20 mouse cellular contexts compared by ENCODE assay signal in genomic region chr10:40851138-40851537, GRCm38 (mm10). TPM values are rescaled to one million over a fixed set of nuclear protein-coding genes. Genes with fewer than 3 reads are reported as not detected.
DNase-seq lines count a peak whose midpoint lies in the region; ATAC-seq and TF ChIP-seq lines count a peak whose summit lies in the region.
"Had no signal": no experiment of that assay in that cellular context is flagged by ENCODE, and none has a peak within 500 bp of the region (broad histone marks: within the 10 kb centered on the region; RNA-seq: fewer than 3 reads in every experiment).

No protein-coding gene starts in this region.

- ATAC-seq in midbrain, embryonic 13.5 days = no peak
- no peak for ATAC-seq in activated CD4-positive, CD25-positive, alpha-beta regulatory T cell, adult 4 months
- ATAC-seq: forebrain, embryonic 14.5 days; forebrain, embryonic 16.5 days had no signal

- H3K79me2 ChIP-seq in MEL (ENCODE audit: control insufficient read depth, insufficient read depth, low read length, poor library complexity) = no peaks in the 10 kb centered on the region

- TF ChIP-seq POLR2A in MEL (IDR thresholded peaks at IDR 0.05; ENCODE audit: control insufficient read depth in 1 of 2, insufficient read depth in 1 of 2, low read depth in 1 of 2, low read length in 2 of 2, poor library complexity in 1 of 2) = no peak

- no peaks in the 10 kb centered on the region for H3K27me3 ChIP-seq in MEL (ENCODE audit: control insufficient read depth in 1 of 2, insufficient read depth in 2 of 2, low read length in 2 of 2)
- no peaks in the 10 kb centered on the region for H3K27me3 ChIP-seq in midbrain, embryonic 13.5 days
- H3K27me3 ChIP-seq: embryonic facial prominence, embryonic 12.5 days; forebrain, embryonic 12.5 days had no signal

- peak overlapping the region; percentile 74 for H3K27ac ChIP-seq in layer of hippocampus, adult 2 months
- H3K27ac ChIP-seq in MEL (ENCODE audit: control insufficient read depth, low read depth, low read length) = no peak overlapping the region
- H3K27ac ChIP-seq in midbrain, embryonic 13.5 days = no peak overlapping the region
- H3K27ac ChIP-seq: embryonic facial prominence, embryonic 10.5 days; embryonic facial prominence, embryonic 12.5 days; forebrain, embryonic 10.5 days; forebrain, embryonic 12.5 days had no signal

- no peak for TF ChIP-seq CTCF in layer of hippocampus, adult 2 months (conservative IDR thresholded peaks at IDR 0.05)
- no peak for TF ChIP-seq CTCF in MEL (IDR thresholded peaks at IDR 0.05 in 2 of 3, conservative IDR thresholded peaks at IDR 0.05 in 1 of 3; ENCODE audit: control insufficient read depth in 1 of 3, insufficient read depth in 1 of 3, low read depth in 2 of 3, low read length in 3 of 3, poor library complexity in 1 of 3, severe bottlenecking in 1 of 3)

- DNase-seq in layer of hippocampus, adult 2 months (ENCODE audit: low spot score in 2 of 2) = no peak
- DNase-seq in layer of hippocampus, adult 11-12 months (ENCODE audit: low spot score) = no peak
- peak; percentile 9 for DNase-seq in MEL (ENCODE audit: low read depth, low spot score)
- DNase-seq: adrenal gland, adult 8-10 months; adrenal gland, postnatal 14 days; adrenal gland, postnatal 36 days; cerebellum, adult 11-12 months; cerebellum, adult 2 months; cerebellum, adult 9-10 months; cerebellum, postnatal 10 days; cerebellum, postnatal 25 days had no signal

- no peak overlapping the region for H3K9ac ChIP-seq in MEL (ENCODE audit: control insufficient read depth, low read depth, low read length, poor library complexity, severe bottlenecking)
- no peak overlapping the region for H3K9ac ChIP-seq in midbrain, embryonic 13.5 days (replicated peaks)
- H3K9ac ChIP-seq: embryonic facial prominence, embryonic 12.5 days; forebrain, embryonic 12.5 days had no signal

- no peak for TF ChIP-seq RAD21 in MEL (IDR thresholded peaks at IDR 0.05; ENCODE audit: low read depth, low read length)

- no peaks in the 10 kb centered on the region for H3K9me3 ChIP-seq in MEL (replicated peaks; ENCODE audit: insufficient read depth, low read length)
- no peaks in the 10 kb centered on the region for H3K9me3 ChIP-seq in midbrain, embryonic 13.5 days
- H3K9me3 ChIP-seq: embryonic facial prominence, embryonic 10.5 days; embryonic facial prominence, embryonic 12.5 days; forebrain, embryonic 10.5 days; forebrain, embryonic 12.5 days had no signal

- H3K4me1 ChIP-seq in MEL (ENCODE audit: control insufficient read depth in 1 of 2, insufficient read depth in 2 of 2, low read length in 2 of 2) = peaks cover 3 to 8% of the 10 kb centered on the region in 2 experiments
- H3K4me1 ChIP-seq in midbrain, embryonic 13.5 days (replicated peaks) = 0 out of 2 replicates have a peak, but pooled peaks cover 2% of the 10 kb centered on the region
- H3K4me1 ChIP-seq: embryonic facial prominence, embryonic 10.5 days; embryonic facial prominence, embryonic 12.5 days; forebrain, embryonic 10.5 days; forebrain, embryonic 12.5 days had no signal

- H3K4me3 ChIP-seq in layer of hippocampus, adult 2 months = no peak overlapping the region
- no peak overlapping the region for H3K4me3 ChIP-seq in MEL (ENCODE audit: control insufficient read depth in 1 of 2, insufficient read depth in 1 of 2, low read depth in 2 of 2, low read length in 2 of 2)
- H3K4me3 ChIP-seq in midbrain, embryonic 13.5 days (replicated peaks) = no peak overlapping the region
- H3K4me3 ChIP-seq: embryonic facial prominence, embryonic 10.5 days; embryonic facial prominence, embryonic 12.5 days; erythroblast, embryonic 14.5 days; forebrain, embryonic 10.5 days; forebrain, embryonic 12.5 days had no signal

- peaks cover 9 to 16% of the 10 kb centered on the region in 2 experiments for H3K36me3 ChIP-seq in MEL (ENCODE audit: control insufficient read depth in 1 of 2, insufficient read depth in 2 of 2, low read length in 2 of 2)
- H3K36me3 ChIP-seq in midbrain, embryonic 13.5 days = peaks cover 21% of the 10 kb centered on the region

- no peak for TF ChIP-seq EP300 in MEL (IDR thresholded peaks at IDR 0.05; ENCODE audit: low read depth in 1 of 2, low read length in 2 of 2)

- no peak overlapping the region for H3K4me2 ChIP-seq in midbrain, embryonic 13.5 days (replicated peaks)
- H3K4me2 ChIP-seq: embryonic facial prominence, embryonic 12.5 days; forebrain, embryonic 12.5 days had no signal

TF ChIP-seq in MEL, 35 proteins besides CTCF, POLR2A, EP300 and RAD21:
- TF ChIP-seq NELFE (IDR thresholded peaks at IDR 0.05; ENCODE audit: low read depth, low read length) = no peak
- no peak for TF ChIP-seq TCF12 (IDR thresholded peaks at IDR 0.05; ENCODE audit: low read depth, low read length)
- TF ChIP-seq MAZ (IDR thresholded peaks at IDR 0.05; ENCODE audit: low read depth, low read length) = no peak
- TF ChIP-seq MXI1 (IDR thresholded peaks at IDR 0.05; ENCODE audit: low read depth, low read length) = no peak
- no peak for TF ChIP-seq HCFC1 (IDR thresholded peaks at IDR 0.05; ENCODE audit: low read depth, low read length)
- no peak for TF ChIP-seq CHD1 (IDR thresholded peaks at IDR 0.05; ENCODE audit: low read depth, low read length)
- TF ChIP-seq ETS1 (IDR thresholded peaks at IDR 0.05; ENCODE audit: low read depth, low read length) = no peak
- no peak for TF ChIP-seq USF1 (IDR thresholded peaks at IDR 0.05; ENCODE audit: low read depth, low read length)
- TF ChIP-seq TAL1 (IDR thresholded peaks at IDR 0.05; ENCODE audit: low read length) = no peak
- no peak for TF ChIP-seq E2F4 (IDR thresholded peaks at IDR 0.05; ENCODE audit: borderline replicate concordance, low read depth, low read length)
- no peak for TF ChIP-seq JUND (IDR thresholded peaks at IDR 0.05; ENCODE audit: low read depth, low read length)
- TF ChIP-seq GATA1 (IDR thresholded peaks at IDR 0.05; ENCODE audit: low read depth, low read length) = no peak
- no peak for TF ChIP-seq ZNF384 (IDR thresholded peaks at IDR 0.05; ENCODE audit: low read depth, low read length)
- TF ChIP-seq NRF1 (IDR thresholded peaks at IDR 0.05; ENCODE audit: insufficient read depth, low read depth, low read length, poor library complexity, severe bottlenecking) = no peak
- TF ChIP-seq POLR2AphosphoS5 (IDR thresholded peaks at IDR 0.05; ENCODE audit: borderline replicate concordance, low read depth, low read length) = no peak
- no peak for TF ChIP-seq SMC3 (IDR thresholded peaks at IDR 0.05; ENCODE audit: low read depth, low read length)
- no peak for TF ChIP-seq TBP (IDR thresholded peaks at IDR 0.05; ENCODE audit: low read depth, low read length)
- no peak for TF ChIP-seq MYB (IDR thresholded peaks at IDR 0.05; ENCODE audit: low read depth, low read length)
- no peak for TF ChIP-seq MAFK (IDR thresholded peaks at IDR 0.05; ENCODE audit: borderline replicate concordance, low read depth, low read length)

RNA-seq across cellular contexts. Expression of gene Cdc40, which starts 32.0 kb away (rescaled TPM):
- total RNA-seq in layer of hippocampus, adult 2 months (2021) = 10 to 100 TPM; 67.1 to 73.9 TPM
- 11.9 and 12.8 TPM in 2 replicates for total RNA-seq in MEL (2012; rRNA removed)
- 10 to 100 TPM; 35.5 to 68.5 TPM for polyA plus RNA-seq in MEL (2012; ENCODE audit: insufficient read depth in 1 of 2, insufficient read length in 2 of 2, low read depth in 1 of 2, low replicate concordance in 2 of 2, missing spikeins in 1 of 2)
- 30.2 and 30.5 TPM in 2 replicates for polyA plus RNA-seq in midbrain, embryonic 13.5 days (2015; fragmentation: Nextera tagmentation; extraction: Ambion mirVana)
- polyA plus RNA-seq in activated CD4-positive, CD25-positive, alpha-beta regulatory T cell, adult 4 months (2017; shearing (Covaris generic)) = 10 to 100 TPM; 62.1 to 66.4 TPM

RNA-seq across cellular contexts. Expression of gene Wasf1, which starts 32.1 kb away (rescaled TPM):
- total RNA-seq in layer of hippocampus, adult 2 months (2021) = 100 to 1,000 TPM; 412 to 418 TPM
- 1.6 and 2.0 TPM in 2 replicates for total RNA-seq in MEL (2012; rRNA removed)
- polyA plus RNA-seq in MEL (2012; ENCODE audit: insufficient read depth in 1 of 2, insufficient read length in 2 of 2, low read depth in 1 of 2, low replicate concordance in 2 of 2, missing spikeins in 1 of 2) = 10 to 100 TPM in 1 of 2 experiments, not detected in 1; 14.4 TPM
- 93.7 and 97.1 TPM in 2 replicates for polyA plus RNA-seq in midbrain, embryonic 13.5 days (2015; fragmentation: Nextera tagmentation; extraction: Ambion mirVana)
- under 1 TPM in 1 of 2 experiments, not detected in 1; 0.29 TPM for polyA plus RNA-seq in activated CD4-positive, CD25-positive, alpha-beta regulatory T cell, adult 4 months (2017; shearing (Covaris generic))
